Mouse (Mus musculus): ENCODE data around the gene Wfdc5. TPM values are rescaled to one million over a fixed set of nuclear protein-coding genes. Genes with fewer than 3 reads are reported as not detected.
A peak's percentile ranks its signal among the peaks of the same experiment; 100 is the strongest.

Wfdc5 gene
- total RNA-seq, 2 experiments from 2014 or later: not detected

- DNase-seq (ENCODE audit: low spot score in 2 of 2): no peak
- intact Hi-C loops (cut with DNase I): no loop called here
Measured at GRCm38 (mm10) chr2:164177831-164178230, 4.7 kb downstream of the Wfdc5 start.

GRCm38 (mm10) chr2:164175850-164176249, 6.7 kb downstream of the Wfdc5 start:
- intact Hi-C loops (cut with DNase I): no loop called here
- no peak for DNase-seq (ENCODE audit: low spot score in 2 of 2)

GRCm38 (mm10) chr2:164174649-164175395, 7.7 kb downstream of the Wfdc5 start:
- peak; percentile 83 to 87 for DNase-seq (ENCODE audit: low spot score in 2 of 2)
- intact Hi-C loops (cut with DNase I): loop anchor here (5.0 kb wide), 1 partner anchor 38 kb away; no protein-coding TSS in a partner anchor

GRCm38 (mm10) chr2:164173394-164173793, 9.1 kb downstream of the Wfdc5 start:
- DNase-seq (ENCODE audit: low spot score in 2 of 2): no peak
- intact Hi-C loops (cut with DNase I): loop anchor here (5.0 kb wide), 1 partner anchor 36 kb away; no protein-coding TSS in a partner anchor

- intact Hi-C loops (cut with DNase I): loop anchor here (5.0 kb wide), 1 partner anchor 34 kb away; no protein-coding TSS in a partner anchor
- peak in 1 of 2 experiments; percentile 47 for DNase-seq (ENCODE audit: low spot score in 2 of 2)
Measured at GRCm38 (mm10) chr2:164170902-164171301, 11.6 kb downstream of the Wfdc5 start, which contains the start of gene Kcns1. Kcns1 (minus strand) TSS chr2:164171113.

GRCm38 (mm10) chr2:164170326-164170725, 12.2 kb downstream of the Wfdc5 start:
- intact Hi-C loops (cut with DNase I): loop anchor here (5.0 kb wide), 1 partner anchor 33 kb away; no protein-coding TSS in a partner anchor
- DNase-seq (ENCODE audit: low spot score in 2 of 2): no peak

- DNase-seq (ENCODE audit: low spot score in 2 of 2): peak; percentile 50 to 62
- intact Hi-C loops (cut with DNase I): no loop called here
Measured at GRCm38 (mm10) chr2:164168571-164168946, 14.0 kb downstream of the Wfdc5 start.

- intact Hi-C loops (cut with DNase I): no loop called here
- DNase-seq (ENCODE audit: low spot score in 2 of 2): peak in 1 of 2 experiments; percentile 28
Measured at GRCm38 (mm10) chr2:164167752-164168570, 14.6 kb downstream of the Wfdc5 start.

GRCm38 (mm10) chr2:164164941-164165340, 17.6 kb downstream of the Wfdc5 start:
- intact Hi-C loops (cut with DNase I): no loop called here
- no peak for DNase-seq (ENCODE audit: low spot score in 2 of 2)

GRCm38 (mm10) chr2:164161515-164162055, 21.0 kb downstream of the Wfdc5 start:
- intact Hi-C loops (cut with DNase I): no loop called here
- no peak for DNase-seq (ENCODE audit: low spot score in 2 of 2)

- intact Hi-C loops (cut with DNase I): no loop called here
- no peak for DNase-seq (ENCODE audit: low spot score in 2 of 2)
Measured at GRCm38 (mm10) chr2:164158838-164159237, 23.7 kb downstream of the Wfdc5 start.

- intact Hi-C loops (cut with DNase I): no loop called here
- no peak for DNase-seq (ENCODE audit: low spot score in 2 of 2)
Measured at GRCm38 (mm10) chr2:164156158-164156557, 26.4 kb downstream of the Wfdc5 start.

- DNase-seq (ENCODE audit: low spot score in 2 of 2): no peak
- intact Hi-C loops (cut with DNase I): no loop called here
Measured at GRCm38 (mm10) chr2:164154007-164154406, 28.5 kb downstream of the Wfdc5 start.

- intact Hi-C loops (cut with DNase I): no loop called here
- no peak for DNase-seq (ENCODE audit: low spot score in 2 of 2)
Measured at GRCm38 (mm10) chr2:164152341-164152740, 30.2 kb downstream of the Wfdc5 start.

GRCm38 (mm10) chr2:164150086-164150760, 32.3 kb downstream of the Wfdc5 start:
- intact Hi-C loops (cut with DNase I): no loop called here
- DNase-seq (ENCODE audit: low spot score in 2 of 2): no peak

- intact Hi-C loops (cut with DNase I): no loop called here
- no peak for DNase-seq (ENCODE audit: low spot score in 2 of 2)
Measured at GRCm38 (mm10) chr2:164146556-164146955, 36.0 kb downstream of the Wfdc5 start.

- intact Hi-C loops (cut with DNase I): no loop called here
Measured at GRCm38 (mm10) chr2:164144541-164144940, 38.0 kb downstream of the Wfdc5 start.

GRCm38 (mm10) chr2:164144025-164144424, 38.5 kb downstream of the Wfdc5 start:
- DNase-seq (ENCODE audit: low spot score in 2 of 2): no peak
- intact Hi-C loops (cut with DNase I): no loop called here

More at GRCm38 (mm10) chr2:164144541-164144940, 38.0 kb downstream of the Wfdc5 start:
- no peak for DNase-seq (ENCODE audit: low spot score in 2 of 2)

GRCm38 (mm10) chr2:164142021-164142420, 40.5 kb downstream of the Wfdc5 start:
- intact Hi-C loops (cut with DNase I): no loop called here
- DNase-seq (ENCODE audit: low spot score in 2 of 2): peak; percentile 54 to 59

Data from left cerebral cortex, postnatal 36 days (tissue).